Mouse (Mus musculus) intestine, embryonic 16.5 days (tissue): Measurements from ENCODE around the gene Gmds. TPM values are rescaled to one million over a fixed set of nuclear protein-coding genes. Genes with fewer than 3 reads are reported as not detected.

Experiments
- ATAC-seq: fragments of 200-750 bp; cut with Nextera tagmentation; 2 replicates; pipeline ENCODE4 v1.8.0; 2017; ENCODE audit warnings: moderate TSS enrichment, moderate library complexity
- H3K27ac ChIP-seq: fragments of 300-500 bp; sonication (generic); 2 replicates; pipeline ENCODE4 v1.5.1; 2014; ENCODE audit warnings: mild to moderate bottlenecking, low read length
- H3K27me3 ChIP-seq: fragments of 300-500 bp; sonication (generic); replicated peaks from 2 replicates; pipeline ENCODE4 v1.6.1; 2014; ENCODE audit warnings: low read length, control low read depth, mixed read lengths; ENCODE audit not compliant: control insufficient read depth, insufficient read depth
- H3K36me3 ChIP-seq: fragments of 300-500 bp; sonication (generic); 2 replicates; pipeline ENCODE4 v1.6.1; 2014; ENCODE audit warnings: low read length, control low read depth; ENCODE audit not compliant: control insufficient read depth, insufficient read depth
- H3K4me1 ChIP-seq: fragments of 300-500 bp; sonication (generic); 2 replicates; pipeline ENCODE4 v1.6.1; 2014; ENCODE audit warnings: low read length, control low read depth, mixed read lengths; ENCODE audit not compliant: control insufficient read depth, insufficient read depth
- H3K4me2 ChIP-seq: fragments of 300-500 bp; sonication (generic); 2 replicates; pipeline ENCODE4 v1.6.1; 2014; ENCODE audit warnings: low read depth, low read length, control low read depth
- H3K4me3 ChIP-seq: fragments of 300-500 bp; sonication (generic); 2 replicates; pipeline ENCODE4 v1.5.1; 2014; ENCODE audit warnings: mild to moderate bottlenecking, low read length
- H3K9ac ChIP-seq: fragments of 300-500 bp; sonication (generic); 2 replicates; pipeline ENCODE4 v1.6.1; 2014; ENCODE audit warnings: low read depth, low read length
- H3K9me3 ChIP-seq: fragments of 300-500 bp; sonication (generic); 2 replicates; pipeline ENCODE4 v1.6.1; 2016; ENCODE audit warnings: low read length, control low read depth; ENCODE audit not compliant: control insufficient read depth
- WGBS: fragments of 180-500 bp; shearing (Covaris S2); extraction: QIAGEN DNeasy Blood & Tissue Kit; methylation state at CpG from one replicate; pipeline ENCODE4 v1.1.7; 2014; 5-methylcytosine and 5-hydroxymethylcytosine counted together
- polyA plus RNA-seq: library from polyadenylated mRNA; unstranded; fragments of >200 nt; fragmentation: Nextera tagmentation; extraction: Ambion mirVana; gene quantifications from 2 replicates; pipeline ENCODE4 v1.2.1, GENCODE M21; 2015

Gene Gmds
- polyA plus RNA-seq, 1 experiment from 2014 or later = 210 TPM

- WGBS = 52% methylated on average over 3 of the region's 3 CpGs
- Histone ChIP-seq H3K4me3 (no peak overlapping the region), H3K4me1 (no peaks in the 10 kb centered on the region), H3K27me3 (no peaks in the 10 kb centered on the region), H3K9ac (no peak overlapping the region), H3K4me2 (no peak overlapping the region), H3K27ac (no peak overlapping the region), H3K36me3 (no peaks in the 10 kb centered on the region), H3K9me3 (no peaks in the 10 kb centered on the region)
- no peak for ATAC-seq
Observed at GRCm38 (mm10) chr13:32143651-32144050, 194.9 kb downstream of the Gmds start.

GRCm38 (mm10) chr13:32134663-32135273 lies 203.8 kb downstream of the Gmds start:
- Histone ChIP-seq H3K27me3 (no peaks in the 10 kb centered on the region), H3K9ac (no peak overlapping the region), H3K4me3 (no peak overlapping the region), H3K27ac (no peak overlapping the region), H3K4me1 (no peaks in the 10 kb centered on the region), H3K4me2 (no peak overlapping the region), H3K9me3 (no peaks in the 10 kb centered on the region), H3K36me3 (no peaks in the 10 kb centered on the region)
- no peak for ATAC-seq
- WGBS = 76% methylated on average over 4 of the region's 4 CpGs

DNA sequence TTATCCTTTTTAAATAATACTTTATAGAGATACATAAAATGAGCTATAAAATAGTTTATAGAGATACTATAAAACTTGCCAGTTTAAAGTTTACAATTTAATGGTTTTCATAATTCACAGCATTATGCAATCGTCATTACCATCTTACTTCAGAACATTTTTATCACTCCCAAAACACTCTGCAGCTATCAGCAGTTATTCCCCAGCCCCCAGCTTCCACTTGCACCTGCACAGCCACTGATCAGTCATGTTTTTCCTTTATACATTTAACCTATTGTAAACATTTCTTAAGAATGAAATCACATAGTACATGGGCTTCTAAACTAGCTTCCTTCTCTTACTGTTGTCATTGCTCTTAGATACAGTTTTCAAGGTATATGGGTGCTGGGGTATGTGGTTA lies 208.6 kb downstream of the Gmds start:
- no peak overlapping the region for H3K9ac ChIP-seq
- no peak overlapping the region for H3K4me2 ChIP-seq
- ATAC-seq = no peak
- no peaks in the 10 kb centered on the region for H3K9me3 ChIP-seq
- 79% methylated on average over 1 of the region's 1 CpGs for WGBS
- no peaks in the 10 kb centered on the region for H3K27me3 ChIP-seq
- H3K4me3 ChIP-seq = no peak overlapping the region
- no peaks in the 10 kb centered on the region for H3K4me1 ChIP-seq
- no peak overlapping the region for H3K27ac ChIP-seq
- no peaks in the 10 kb centered on the region for H3K36me3 ChIP-seq

DNA sequence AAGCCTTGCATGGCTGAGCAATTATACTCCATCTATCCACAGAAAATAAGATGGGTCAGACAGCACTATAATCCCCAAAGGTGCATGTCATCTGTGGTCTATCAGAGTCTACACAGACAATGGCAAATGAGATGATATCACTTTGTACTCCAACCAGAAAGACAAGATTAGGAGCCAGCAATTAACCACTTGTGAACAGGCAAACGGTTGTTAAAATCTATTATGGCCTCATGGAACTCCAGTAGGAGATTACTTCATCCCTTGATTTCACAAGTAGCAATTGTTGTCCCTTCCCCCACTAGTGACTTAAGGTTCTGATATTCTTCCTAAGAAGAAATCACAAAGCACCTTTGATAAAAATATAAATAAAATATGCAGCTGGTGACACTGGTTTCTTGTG lies 220.2 kb downstream of the Gmds start:
- WGBS = 57% methylated on average over 1 of the region's 1 CpGs
- H3K9ac ChIP-seq = no peak overlapping the region
- no peaks in the 10 kb centered on the region for H3K9me3 ChIP-seq
- no peak for ATAC-seq
- no peaks in the 10 kb centered on the region for H3K36me3 ChIP-seq
- H3K27ac ChIP-seq = no peak overlapping the region
- no peak overlapping the region for H3K4me3 ChIP-seq
- no peak overlapping the region for H3K4me2 ChIP-seq
- no peaks in the 10 kb centered on the region for H3K27me3 ChIP-seq
- H3K4me1 ChIP-seq = no peaks in the 10 kb centered on the region

- H3K4me3 ChIP-seq = no peak overlapping the region
- no peak overlapping the region for H3K9ac ChIP-seq
- no peaks in the 10 kb centered on the region for H3K36me3 ChIP-seq
- 55% methylated on average over 1 of the region's 1 CpGs for WGBS
- H3K9me3 ChIP-seq = no peaks in the 10 kb centered on the region
- no peaks in the 10 kb centered on the region for H3K27me3 ChIP-seq
- no peak for ATAC-seq
- no peaks in the 10 kb centered on the region for H3K4me1 ChIP-seq
- no peak overlapping the region for H3K4me2 ChIP-seq
- no peak overlapping the region for H3K27ac ChIP-seq
Observed at GRCm38 (mm10) chr13:32115468-32115867, 223.1 kb downstream of the Gmds start.

DNA sequence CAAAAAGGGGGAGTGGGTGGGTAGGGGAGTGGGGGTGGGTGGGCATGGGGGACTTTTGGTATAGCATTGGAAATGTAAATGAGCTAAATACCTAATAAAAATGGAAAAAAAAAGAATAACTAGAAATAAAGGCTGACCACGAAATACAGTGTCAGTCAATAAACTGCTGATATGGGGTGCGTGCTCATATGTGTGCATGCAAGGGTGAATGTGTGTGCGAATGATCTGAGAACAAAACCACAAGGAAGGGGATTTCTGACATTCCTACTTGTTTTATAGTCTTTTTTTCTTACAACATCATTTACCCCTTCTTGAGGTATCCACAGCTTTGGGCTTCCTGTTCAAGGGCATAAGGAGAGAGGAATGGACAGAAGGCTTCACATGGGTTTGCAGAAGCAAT lies 224.7 kb downstream of the Gmds start:
- Histone ChIP-seq H3K9me3 (no peaks in the 10 kb centered on the region), H3K4me2 (no peak overlapping the region), H3K27ac (no peak overlapping the region), H3K27me3 (no peaks in the 10 kb centered on the region), H3K4me1 (no peaks in the 10 kb centered on the region; the same call in 1 of the 2 replicates), H3K9ac (no peak overlapping the region), H3K36me3 (no peaks in the 10 kb centered on the region), H3K4me3 (no peak overlapping the region)
- 96% methylated on average over 3 of the region's 3 CpGs for WGBS
- no peak for ATAC-seq

DNA sequence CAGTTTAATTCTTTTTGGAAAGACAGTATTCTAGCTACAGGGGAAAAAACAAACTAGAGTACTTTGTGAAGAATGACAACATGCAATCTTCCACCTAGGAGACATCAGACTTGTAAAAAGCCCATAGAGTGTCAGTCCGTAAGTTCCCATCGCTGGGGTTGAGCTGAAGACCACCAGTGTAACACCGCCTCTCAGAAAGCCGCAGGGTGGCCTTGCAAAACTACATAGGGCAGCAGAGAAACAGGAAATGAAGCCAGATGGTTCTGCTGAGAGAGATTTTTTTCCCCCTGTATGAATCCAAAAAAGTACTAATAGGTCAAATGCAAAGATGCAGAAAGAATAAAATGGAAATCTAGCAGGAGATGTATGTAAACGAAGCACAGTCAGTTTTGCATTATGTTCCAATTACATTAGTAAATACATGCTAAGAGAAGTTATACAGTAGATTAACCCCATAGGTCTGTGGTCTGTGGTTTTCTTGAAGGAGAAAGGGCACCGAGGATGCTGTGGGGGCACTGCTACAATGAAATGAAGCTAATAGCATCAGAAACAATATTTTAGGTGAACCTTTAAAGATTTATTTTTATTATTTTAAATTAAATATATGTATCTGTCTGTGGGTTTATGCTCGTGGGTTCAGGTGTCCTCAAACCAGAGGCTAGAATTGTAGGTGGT lies 250.1 kb downstream of the Gmds start:
- Histone ChIP-seq H3K4me2 (no peak overlapping the region), H3K4me1 (no peaks in the 10 kb centered on the region), H3K9me3 (no peaks in the 10 kb centered on the region), H3K27ac (no peak overlapping the region), H3K27me3 (no peaks in the 10 kb centered on the region), H3K9ac (no peak overlapping the region), H3K36me3 (no peaks in the 10 kb centered on the region), H3K4me3 (no peak overlapping the region)
- ATAC-seq = no peak
- 75% methylated on average over 7 of the region's 7 CpGs for WGBS

- H3K4me3 ChIP-seq = no peak overlapping the region
- H3K4me2 ChIP-seq = no peak overlapping the region
- H3K36me3 ChIP-seq = no peaks in the 10 kb centered on the region
- no peaks in the 10 kb centered on the region for H3K9me3 ChIP-seq
- H3K4me1 ChIP-seq = no peaks in the 10 kb centered on the region
- H3K9ac ChIP-seq = no peak overlapping the region
- ATAC-seq = no peak
- no peak overlapping the region for H3K27ac ChIP-seq
- no peaks in the 10 kb centered on the region for H3K27me3 ChIP-seq
- 42% methylated on average over 6 of the region's 6 CpGs for WGBS
Observed at GRCm38 (mm10) chr13:32080520-32081249, 257.9 kb downstream of the Gmds start.

DNA sequence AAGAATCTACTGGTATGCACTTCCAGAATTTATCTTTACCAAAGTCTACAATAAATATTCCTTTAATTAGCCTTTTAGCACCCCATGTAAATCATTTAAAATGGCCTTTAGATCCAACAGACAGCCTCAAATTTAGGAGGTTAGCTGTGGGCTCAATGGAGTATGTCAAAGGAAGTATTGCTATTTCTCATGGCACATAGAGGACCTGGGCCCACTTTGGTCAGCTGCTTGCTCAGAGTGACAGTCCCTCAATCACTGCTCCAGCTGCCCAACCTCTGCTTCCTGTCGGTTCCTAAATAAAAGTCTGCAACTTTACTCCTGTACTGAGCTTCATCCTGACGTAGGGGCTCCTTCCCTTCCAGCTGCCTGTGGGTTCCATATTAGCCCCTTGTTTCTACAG lies 264.9 kb downstream of the Gmds start:
- no peaks in the 10 kb centered on the region for H3K9me3 ChIP-seq
- no peaks in the 10 kb centered on the region for H3K36me3 ChIP-seq
- H3K27ac ChIP-seq = no peak overlapping the region
- no peak for ATAC-seq
- WGBS = 61% methylated on average over 2 of the region's 2 CpGs
- no peak overlapping the region for H3K9ac ChIP-seq
- H3K27me3 ChIP-seq = no peaks in the 10 kb centered on the region
- H3K4me1 ChIP-seq = no peaks in the 10 kb centered on the region
- no peak overlapping the region for H3K4me3 ChIP-seq
- no peak overlapping the region for H3K4me2 ChIP-seq
